Mouse (Mus musculus): Measurements from ENCODE around the gene Spryd3. TPM values are rescaled to one million over a fixed set of nuclear protein-coding genes. Genes with fewer than 3 reads are reported as not detected.

Spryd3 gene
- total and polyA plus RNA-seq, 3 experiments, result 13.4 to 23.1 (median 14.2) TPM

DNA sequence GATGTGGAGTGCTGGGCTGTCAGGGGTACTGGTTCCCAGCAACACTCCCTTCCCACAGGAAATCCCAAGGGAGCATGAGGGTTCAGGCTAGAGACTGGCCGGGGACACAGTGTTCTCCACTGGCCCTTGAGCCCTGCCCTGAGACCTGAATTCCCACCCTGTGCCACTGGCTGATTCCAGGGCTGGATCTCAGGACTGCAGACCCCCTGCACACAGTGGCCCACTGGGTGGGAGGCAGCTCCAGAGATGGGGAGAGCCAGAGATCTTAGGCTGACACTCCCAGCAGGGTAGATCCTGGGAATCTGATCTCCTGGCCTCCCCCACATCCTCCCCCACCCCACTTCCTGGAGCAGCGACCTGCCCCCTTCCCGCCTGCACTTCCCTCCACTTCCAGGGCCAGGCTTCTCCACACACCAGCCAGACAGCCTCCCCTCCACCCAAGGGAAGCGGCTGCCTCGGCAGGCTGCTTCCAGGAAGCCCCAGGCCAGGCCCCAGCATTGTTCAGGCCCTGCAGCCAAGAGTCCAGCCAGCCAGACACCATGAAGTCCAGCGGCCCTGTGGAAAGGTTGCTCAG, 33.4 kb downstream of the Spryd3 start:
- peaks cover 11% of the 10 kb centered on the region for H3K36me3 ChIP-seq (ENCODE audit: control insufficient read depth, insufficient read depth, low read length)
- H3K27me3 ChIP-seq (ENCODE audit: control insufficient read depth, insufficient read depth, low read length), result no peaks in the 10 kb centered on the region
- intact Hi-C loops (cut with DNase I), result loop anchor here (2.0 to 10.0 kb wide), 2 partner anchors 144 to 302 kb away; partner anchors contain the start of gene Sp1
- TF ChIP-seq EP300 (IDR thresholded peaks at IDR 0.05; ENCODE audit: insufficient read depth, low read depth, low read length) (peak; percentile 74; the same call in 1 of the 2 replicates), CTCF (IDR thresholded peaks at IDR 0.05) (no peak), POLR2A (IDR thresholded peaks at IDR 0.05; ENCODE audit: insufficient read depth, low read depth, low read length) (peak; percentile 85)
- DNase-seq, result peak; percentile 87 to 89
- no peaks in the 10 kb centered on the region for H3K79me2 ChIP-seq (replicated peaks; ENCODE audit: control insufficient read depth, insufficient read depth, low read length)
- peak overlapping the region; percentile 99 for H3K27ac ChIP-seq
- WGBS, result 4% methylated on average over 6 of the region's 6 CpGs
- H3K4me1 ChIP-seq (ENCODE audit: control insufficient read depth, insufficient read depth, low read length), result peaks cover 26% of the 10 kb centered on the region
- peak overlapping the region; percentile 85 for H3K4me3 ChIP-seq
- peak overlapping the region; percentile 93 for H3K9ac ChIP-seq (ENCODE audit: low read depth, low read length)

DNA sequence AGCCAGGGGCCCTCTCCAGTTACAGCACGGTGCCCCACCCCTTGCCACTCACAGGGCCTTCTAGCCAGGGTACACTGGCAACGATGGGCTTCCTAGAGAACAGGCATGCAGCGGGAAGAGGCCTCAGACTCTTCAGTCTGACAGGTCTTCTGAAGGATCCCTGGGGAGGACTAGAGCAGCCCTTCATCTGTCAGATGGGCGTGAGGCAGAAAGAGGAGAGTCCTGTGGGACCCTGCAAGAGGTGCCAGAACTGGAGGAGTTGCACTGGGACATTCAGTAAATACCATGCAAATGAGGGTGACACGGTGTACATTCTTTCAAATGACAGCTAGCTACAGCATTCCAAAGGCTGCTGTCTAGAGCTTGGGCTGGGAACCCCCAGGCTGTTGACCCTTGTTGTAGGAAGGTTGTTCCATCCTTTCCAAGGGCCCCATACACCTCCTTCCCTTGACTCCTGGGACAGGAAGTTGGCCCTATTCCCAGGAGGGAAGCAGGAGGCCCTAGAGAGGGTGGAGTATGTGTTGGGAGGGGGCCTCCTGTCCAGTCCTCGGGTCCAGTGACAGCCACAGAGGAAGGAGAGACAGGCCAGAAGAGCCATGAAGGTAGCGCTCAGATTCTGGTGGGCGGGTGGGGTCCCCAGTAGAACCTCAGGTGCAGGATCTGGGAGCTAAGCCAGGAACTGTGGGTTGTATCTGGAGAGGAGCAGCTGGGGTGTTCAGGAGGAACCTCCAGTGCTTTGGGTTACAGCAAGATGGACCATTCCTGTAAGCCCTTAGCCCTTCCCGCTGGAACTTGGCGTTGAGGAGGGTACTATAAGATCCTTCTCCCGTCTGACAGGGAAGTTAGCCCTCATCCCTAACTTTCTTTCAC, 34.1 kb downstream of the Spryd3 start:
- peak; percentile 85 to 88 for DNase-seq
- WGBS, result 9% methylated on average over 11 of the region's 11 CpGs
- Histone ChIP-seq H3K27me3 (ENCODE audit: control insufficient read depth, insufficient read depth, low read length) (no peaks in the 10 kb centered on the region), H3K4me3 (peak overlapping the region; percentile 85), H3K27ac (peak overlapping the region; percentile 99), H3K4me1 (ENCODE audit: control insufficient read depth, insufficient read depth, low read length) (peaks cover 28% of the 10 kb centered on the region), H3K36me3 (ENCODE audit: control insufficient read depth, insufficient read depth, low read length) (peaks cover 6% of the 10 kb centered on the region), H3K79me2 (replicated peaks; ENCODE audit: control insufficient read depth, insufficient read depth, low read length) (no peaks in the 10 kb centered on the region), H3K9ac (ENCODE audit: low read depth, low read length) (peak overlapping the region; percentile 93)
- TF ChIP-seq CTCF (IDR thresholded peaks at IDR 0.05) (peak; percentile 2; the same call in 1 of the 2 replicates), POLR2A (IDR thresholded peaks at IDR 0.05; ENCODE audit: insufficient read depth, low read depth, low read length) (peak; percentile 84), EP300 (IDR thresholded peaks at IDR 0.05; ENCODE audit: insufficient read depth, low read depth, low read length) (peak; percentile 78; the same call in 1 of the 2 replicates)
- intact Hi-C loops (cut with DNase I), result loop anchor here (2.0 to 10.0 kb wide), 2 partner anchors 145 to 303 kb away; partner anchors contain the start of gene Sp1

DNA sequence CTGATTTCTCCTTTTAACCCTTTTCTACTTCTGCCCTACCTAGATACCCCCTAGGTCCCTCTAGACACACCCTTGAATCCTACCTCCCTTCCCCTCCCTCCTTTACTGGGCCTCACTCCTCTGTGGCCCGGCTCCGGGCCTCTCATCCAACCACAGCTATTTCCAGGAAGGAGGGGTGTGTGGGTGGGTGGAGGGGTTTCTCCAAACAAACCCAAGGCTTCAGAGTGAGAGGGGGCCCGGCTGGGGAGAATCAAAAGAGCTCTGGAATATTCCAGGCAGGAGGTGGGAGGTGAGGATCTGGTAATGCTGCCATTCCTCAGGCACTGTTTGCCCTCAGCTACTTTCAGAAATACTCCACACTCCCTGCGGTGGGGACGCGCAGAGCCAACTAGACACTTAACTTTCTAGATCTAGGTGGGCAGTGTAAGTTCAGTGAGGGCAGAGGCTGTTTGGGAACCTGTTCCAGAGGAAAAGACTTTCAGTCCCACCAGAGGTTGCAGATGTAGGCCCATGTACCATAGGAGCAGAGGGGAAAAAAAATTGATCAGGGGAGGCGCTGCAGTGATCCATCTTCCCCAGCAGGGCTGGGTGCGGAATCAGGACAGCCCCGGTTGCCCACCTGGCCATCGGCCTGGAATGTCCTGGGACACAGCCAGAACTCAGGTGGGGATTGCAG, 34.9 kb downstream of the Spryd3 start:
- no peak for TF ChIP-seq POLR2A (IDR thresholded peaks at IDR 0.05; ENCODE audit: insufficient read depth, low read depth, low read length)
- TF ChIP-seq EP300 (IDR thresholded peaks at IDR 0.05; ENCODE audit: insufficient read depth, low read depth, low read length), result no peak
- peak; percentile 62 for TF ChIP-seq CTCF (IDR thresholded peaks at IDR 0.05)
- Histone ChIP-seq H3K9ac (ENCODE audit: low read depth, low read length) (peak overlapping the region; percentile 88), H3K4me3 (peak overlapping the region; percentile 85), H3K36me3 (ENCODE audit: control insufficient read depth, insufficient read depth, low read length) (peaks cover 2% of the 10 kb centered on the region; the same call in 1 of the 2 replicates), H3K27ac (peak overlapping the region; percentile 99), H3K4me1 (ENCODE audit: control insufficient read depth, insufficient read depth, low read length) (peaks cover 28% of the 10 kb centered on the region), H3K27me3 (ENCODE audit: control insufficient read depth, insufficient read depth, low read length) (no peaks in the 10 kb centered on the region), H3K79me2 (replicated peaks; ENCODE audit: control insufficient read depth, insufficient read depth, low read length) (no peaks in the 10 kb centered on the region)
- DNase-seq, result peak; percentile 60 to 78
- 20% methylated on average over 10 of the region's 10 CpGs for WGBS
- intact Hi-C loops (cut with DNase I), result loop anchor here (10.0 kb wide), 1 partner anchor 304 kb away; the partner anchor contains the start of gene Sp1

DNA sequence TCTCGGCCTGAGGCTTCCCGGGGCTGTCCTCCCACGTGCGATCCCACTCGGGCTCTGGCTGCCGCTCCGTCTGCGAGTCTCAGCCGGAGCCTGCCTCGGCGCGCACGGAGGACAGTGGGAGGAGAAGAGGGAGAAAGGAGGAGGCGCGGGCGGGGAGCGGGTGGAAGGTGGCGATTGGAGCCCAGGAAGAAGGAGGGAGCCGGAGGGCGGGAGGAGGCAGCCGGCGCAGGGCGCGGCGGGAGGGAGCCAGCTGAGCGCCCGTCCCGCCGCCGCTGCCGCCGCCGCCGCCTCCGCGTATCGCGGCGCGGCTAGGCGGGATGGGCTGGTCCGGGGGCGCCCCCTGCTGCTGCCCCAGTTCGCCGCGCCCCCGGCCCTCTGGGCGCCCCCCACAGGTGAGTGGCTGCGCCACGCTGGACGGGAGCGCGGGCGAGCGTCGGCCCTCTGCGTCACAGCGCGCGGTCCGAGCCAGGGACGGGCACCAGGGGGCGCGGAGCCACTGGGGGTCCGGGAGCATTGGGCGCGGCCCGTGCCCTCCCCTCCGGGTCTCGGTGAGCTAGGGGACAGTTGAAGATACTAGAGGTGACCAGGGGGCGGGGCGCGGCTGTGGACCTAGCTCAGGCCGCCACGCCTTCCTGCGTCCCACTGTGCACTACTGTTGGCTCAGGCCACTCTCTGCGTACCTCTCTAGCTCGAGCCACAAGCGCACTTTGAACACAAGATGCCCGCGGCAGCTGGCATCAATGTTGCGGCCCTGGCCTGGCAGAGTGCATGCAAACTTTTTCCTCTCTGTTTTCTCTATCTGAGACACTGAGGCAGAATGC, 35.7 kb downstream of the Spryd3 start, which contains the start of gene Tns2:
Gene Tns2 (plus strand): TSS at position 253 of the 821 bp plus-strand sequence.
- DNase-seq, result peak; percentile 90 to 92
- Histone ChIP-seq H3K27ac (peak within 1 kb of the TSS; percentile 99), H3K4me1 (ENCODE audit: control insufficient read depth, insufficient read depth, low read length) (peaks cover 24% of the 10 kb centered on the region), H3K9ac (ENCODE audit: low read depth, low read length) (peak within 1 kb of the TSS; percentile 88), H3K4me3 (peak within 1 kb of the TSS; percentile 85), H3K79me2 (replicated peaks; ENCODE audit: control insufficient read depth, insufficient read depth, low read length) (no peaks in the 10 kb centered on the region), H3K27me3 (ENCODE audit: control insufficient read depth, insufficient read depth, low read length) (no peaks in the 10 kb centered on the region), H3K36me3 (ENCODE audit: control insufficient read depth, insufficient read depth, low read length) (peaks cover 6% of the 10 kb centered on the region)
- intact Hi-C loops (cut with DNase I), result loop anchor here (10.0 kb wide), 1 partner anchor 304 kb away; the partner anchor contains the start of gene Sp1
- TF ChIP-seq POLR2A (IDR thresholded peaks at IDR 0.05; ENCODE audit: insufficient read depth, low read depth, low read length) (peak; percentile 81), CTCF (IDR thresholded peaks at IDR 0.05) (peak; percentile 84), EP300 (IDR thresholded peaks at IDR 0.05; ENCODE audit: insufficient read depth, low read depth, low read length) (0 out of 2 replicates have a peak, but pooled peaks have one; percentile 52)
- under 1% methylated on average over 60 of the region's 82 CpGs for WGBS

DNA sequence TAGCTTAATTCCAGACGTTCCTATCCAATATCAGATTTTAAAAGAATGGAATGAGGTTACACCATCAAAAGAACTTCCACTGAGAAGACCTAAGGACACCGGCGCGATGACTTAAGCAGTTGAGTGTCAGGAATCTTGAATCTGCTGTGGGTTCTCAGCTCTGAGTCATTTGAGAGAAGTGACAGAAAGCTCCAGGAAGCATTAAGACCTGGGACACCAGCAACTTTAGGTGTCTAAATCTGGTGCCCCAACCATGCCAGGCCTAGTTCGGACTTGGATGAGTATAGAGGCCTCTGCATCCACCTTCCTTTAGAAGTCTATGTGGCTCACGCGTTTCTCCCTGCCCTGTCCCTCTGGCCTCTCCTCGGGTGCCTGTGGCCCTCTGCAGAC, 36.3 kb downstream of the Spryd3 start:
- Histone ChIP-seq H3K4me3 (peak overlapping the region; percentile 85), H3K9ac (ENCODE audit: low read depth, low read length) (peak overlapping the region; percentile 88), H3K36me3 (ENCODE audit: control insufficient read depth, insufficient read depth, low read length) (peaks cover 11% of the 10 kb centered on the region), H3K79me2 (replicated peaks; ENCODE audit: control insufficient read depth, insufficient read depth, low read length) (no peaks in the 10 kb centered on the region), H3K4me1 (ENCODE audit: control insufficient read depth, insufficient read depth, low read length) (peaks cover 26% of the 10 kb centered on the region), H3K27ac (peak overlapping the region; percentile 99), H3K27me3 (ENCODE audit: control insufficient read depth, insufficient read depth, low read length) (no peaks in the 10 kb centered on the region)
- 18% methylated on average over 8 of the region's 8 CpGs for WGBS
- intact Hi-C loops (cut with DNase I), result loop anchor here (10.0 kb wide), 1 partner anchor 305 kb away; the partner anchor contains the start of gene Sp1
- no peak for DNase-seq
- TF ChIP-seq EP300 (IDR thresholded peaks at IDR 0.05; ENCODE audit: insufficient read depth, low read depth, low read length) (no peak), CTCF (IDR thresholded peaks at IDR 0.05) (no peak), POLR2A (IDR thresholded peaks at IDR 0.05; ENCODE audit: insufficient read depth, low read depth, low read length) (no peak)
